Mouse (Mus musculus) left cerebral cortex, adult 11 months (tissue): ENCODE measurements around the gene Gm43720.
"Not testable (repeated sequence)": the region's sequence is repeated elsewhere in the genome, so short reads cannot be mapped to it uniquely, and the experiment has no call there.

Experiments used
- DNase-seq: peaks from one replicate; pipeline ENCODE4 v3.0.0; 2022; ENCODE audit warnings: low spot score

The Gm43720 gene

GRCm38 (mm10) chr5:138216632-138217031 lies 63.1 kb downstream of the Gm43720 start:
- not testable (repeated sequence) for DNase-seq
